Mouse (Mus musculus) embryo, embryonic 11.5 days (tissue): Measurements from ENCODE around the gene Mysm1.
A peak's percentile ranks its signal among the peaks of the same experiment; 100 is the strongest.

ENCODE experiments used
- DNase-seq: peaks from one replicate; pipeline ENCODE4 v3.0.0-alpha.2; 2012; ENCODE audit warnings: low read depth, low spot score

The Mysm1 gene

DNA sequence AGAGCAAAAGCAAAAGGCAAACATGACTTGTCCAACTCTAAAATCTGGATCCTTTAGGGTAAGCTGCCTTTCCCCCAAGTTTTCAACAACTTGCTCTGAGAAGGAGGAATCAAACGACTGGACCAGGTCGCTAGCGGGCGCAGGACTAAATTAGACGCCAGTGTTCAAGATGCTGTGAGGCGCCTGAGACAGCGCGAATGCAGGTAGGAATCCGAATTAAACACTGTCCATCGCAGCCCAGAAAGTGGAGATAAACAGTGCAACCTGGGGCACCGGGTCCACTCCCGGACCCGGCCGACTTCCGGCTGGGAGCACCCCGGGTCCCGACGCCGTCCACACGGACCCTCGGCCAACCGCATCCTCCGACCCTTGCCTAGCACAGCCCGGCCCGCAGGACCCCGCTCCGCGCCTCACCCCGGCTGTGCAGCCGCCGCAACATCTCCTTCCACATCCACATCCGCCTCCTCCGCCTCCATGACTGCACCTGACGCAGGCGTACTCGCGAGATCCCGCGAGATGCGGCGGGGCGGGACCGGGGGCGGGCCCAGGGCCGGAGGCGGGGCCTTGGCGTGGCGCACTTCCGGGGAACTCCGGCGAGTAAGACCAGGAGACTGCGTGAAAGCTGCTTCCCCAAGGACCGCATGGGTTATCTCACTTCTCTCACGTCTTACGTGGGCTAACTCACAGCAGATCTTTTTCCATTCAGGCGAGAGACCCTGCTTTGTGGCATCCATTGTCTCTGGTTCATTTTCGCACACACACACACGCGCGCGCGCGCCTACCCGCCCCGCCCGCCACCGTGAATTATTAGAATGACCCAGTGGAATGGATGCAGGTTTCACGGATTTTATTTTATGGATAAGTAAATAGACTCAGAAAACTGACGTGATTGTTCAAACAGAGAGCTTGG lies at the start of gene Mysm1:
Gene Mysm1 (minus strand): TSS at position 511 of the 910 bp plus-strand sequence.
- peak; percentile 92 for DNase-seq

DNA sequence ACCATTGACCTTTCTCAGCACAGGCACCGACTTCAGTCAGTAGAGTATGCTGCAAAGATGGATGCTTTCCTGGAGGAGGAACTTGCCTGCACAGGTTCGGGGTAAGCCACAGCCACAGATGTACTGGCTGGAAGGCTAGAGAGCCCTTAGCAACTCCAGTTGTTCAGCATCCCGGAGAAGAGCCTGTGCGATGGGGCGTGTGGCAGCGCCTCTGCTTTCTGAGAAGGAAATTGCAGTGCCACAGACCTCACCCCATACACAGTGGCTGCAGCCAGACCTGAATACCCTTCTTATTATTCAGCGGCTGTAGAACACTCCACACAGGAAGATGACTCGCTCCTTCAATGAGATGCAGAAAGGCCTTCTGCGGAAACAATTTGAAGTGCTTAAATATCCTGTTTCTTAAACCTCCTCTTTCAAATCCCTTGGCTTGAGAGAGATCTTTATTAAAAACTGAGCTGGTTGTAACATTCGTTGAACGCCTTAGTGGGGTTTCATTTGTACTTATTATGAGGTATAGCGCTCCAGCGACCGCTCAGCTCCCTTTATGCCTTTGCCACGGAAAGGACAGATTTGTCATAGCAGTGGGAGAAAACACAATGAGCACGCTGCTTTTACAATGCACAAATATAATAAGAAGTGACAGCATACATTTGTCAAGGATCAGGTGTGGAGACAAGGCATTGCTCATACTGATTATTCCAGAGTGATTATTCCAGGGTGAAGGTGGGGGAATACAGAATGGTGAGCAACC lies 47.1 kb upstream of the Mysm1 start:
- no peak for DNase-seq

DNA sequence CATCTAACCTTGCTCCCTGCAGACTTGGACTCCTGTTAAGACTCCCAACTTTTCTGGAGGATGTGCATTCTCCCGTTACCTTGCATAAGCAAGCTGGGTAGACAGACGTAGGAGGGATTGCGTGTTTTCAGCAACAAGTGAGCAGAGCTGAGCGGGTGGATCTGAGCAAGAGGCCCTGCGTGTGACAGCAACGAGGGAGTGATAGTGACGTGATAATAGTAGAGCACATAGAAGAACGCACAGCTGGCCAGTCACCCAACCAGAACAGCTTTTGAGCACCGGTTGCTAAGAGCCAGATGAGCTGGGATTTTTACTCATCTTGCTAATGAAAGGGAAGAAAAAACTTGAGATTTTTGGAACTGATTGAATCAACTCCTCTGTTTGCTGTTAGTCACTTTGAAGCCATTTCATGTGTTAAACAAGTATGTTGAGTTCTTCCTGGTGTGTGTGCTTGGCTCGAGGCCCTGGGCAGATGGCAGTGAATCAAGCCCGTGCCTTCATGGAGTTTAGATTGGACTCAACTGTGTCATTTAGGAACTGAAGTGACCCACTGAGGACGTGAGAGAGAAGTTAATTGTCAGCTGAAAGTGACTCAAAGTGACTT lies 44.6 kb upstream of the Mysm1 start:
- no peak for DNase-seq

DNA sequence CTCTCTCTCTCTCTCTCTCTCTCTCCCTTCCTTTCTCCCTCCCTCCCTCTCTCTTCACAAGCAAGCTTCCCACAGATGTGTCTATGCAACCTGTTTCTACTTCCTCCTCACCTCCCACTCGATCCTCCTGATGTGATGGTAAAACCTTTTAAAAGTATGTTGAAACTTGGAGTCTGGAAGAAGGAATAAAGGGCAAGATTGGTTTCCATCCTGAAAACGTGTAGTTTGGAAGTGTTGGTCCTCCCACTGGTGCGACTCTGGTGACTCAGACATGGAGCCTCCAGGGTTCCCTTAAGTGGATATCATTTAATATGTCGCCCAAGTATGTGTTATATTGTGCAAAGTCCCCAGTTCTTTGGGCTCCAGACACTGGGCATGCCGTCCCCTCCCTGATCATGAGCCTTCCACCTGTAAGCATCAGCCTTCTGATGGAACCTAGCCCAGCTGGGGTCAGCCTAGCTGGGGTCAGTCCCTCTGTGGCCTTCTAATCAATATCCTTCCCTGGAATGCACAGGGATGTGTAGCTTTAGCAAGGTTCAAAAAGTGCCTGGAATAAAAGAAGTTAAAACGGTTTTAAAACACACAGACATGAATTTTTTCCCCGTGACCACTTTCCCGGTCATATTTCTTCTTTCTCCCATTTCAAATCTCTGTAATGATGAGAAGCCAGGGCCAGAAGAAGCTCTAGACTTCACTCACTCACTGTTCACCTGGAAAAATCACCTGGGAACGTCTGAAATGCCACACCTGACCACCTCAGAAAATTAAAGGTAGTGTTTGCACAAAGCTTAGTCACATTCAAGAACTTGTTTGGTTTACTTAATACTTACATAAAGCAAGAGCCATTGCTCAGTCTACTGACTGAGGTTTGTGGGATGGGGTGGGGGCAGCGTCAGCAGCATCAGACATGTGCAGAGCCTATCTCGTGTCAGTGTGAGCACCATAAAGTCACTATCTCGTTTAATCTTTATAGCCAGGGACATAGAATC lies 43.0 kb upstream of the Mysm1 start:
- no peak for DNase-seq

DNA sequence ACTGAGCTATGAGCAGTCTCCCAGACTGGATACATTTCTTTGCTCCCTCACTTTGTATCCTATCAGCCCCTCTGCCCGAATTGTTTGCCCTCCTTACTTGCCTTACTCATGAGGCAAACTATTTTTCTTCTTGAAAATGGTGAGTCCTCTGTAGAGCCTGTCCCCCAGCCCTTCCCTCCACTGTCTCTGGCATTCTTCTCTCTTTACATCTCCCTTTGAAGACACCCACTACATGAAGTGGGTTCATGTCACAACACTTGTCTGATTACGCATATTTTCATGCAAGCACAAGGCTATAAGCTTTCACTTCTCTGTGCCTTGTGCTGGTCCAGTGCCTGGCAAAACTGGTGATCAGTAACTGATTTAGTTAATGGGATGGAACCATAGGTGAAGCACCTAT lies 41.3 kb upstream of the Mysm1 start:
- no peak for DNase-seq

DNA sequence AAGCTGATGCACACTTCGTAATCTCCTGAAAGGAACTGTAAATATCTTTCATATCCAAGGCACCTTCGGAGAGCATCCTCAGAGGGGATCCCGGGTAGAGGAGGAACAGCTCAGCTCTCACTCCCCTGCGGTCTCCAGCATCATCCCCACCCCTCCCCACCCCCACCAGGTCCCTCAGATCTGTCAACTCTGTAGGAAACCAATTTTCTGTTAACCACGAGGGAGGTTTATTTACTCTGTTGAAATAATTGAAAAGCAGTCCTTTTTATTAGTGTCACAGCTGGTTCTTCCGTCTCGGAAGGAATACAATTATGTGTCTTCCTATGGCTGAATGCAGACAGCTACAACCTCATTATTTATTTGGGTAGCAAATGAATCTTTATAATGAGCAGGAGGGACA lies 39.3 kb upstream of the Mysm1 start:
- no peak for DNase-seq

DNA sequence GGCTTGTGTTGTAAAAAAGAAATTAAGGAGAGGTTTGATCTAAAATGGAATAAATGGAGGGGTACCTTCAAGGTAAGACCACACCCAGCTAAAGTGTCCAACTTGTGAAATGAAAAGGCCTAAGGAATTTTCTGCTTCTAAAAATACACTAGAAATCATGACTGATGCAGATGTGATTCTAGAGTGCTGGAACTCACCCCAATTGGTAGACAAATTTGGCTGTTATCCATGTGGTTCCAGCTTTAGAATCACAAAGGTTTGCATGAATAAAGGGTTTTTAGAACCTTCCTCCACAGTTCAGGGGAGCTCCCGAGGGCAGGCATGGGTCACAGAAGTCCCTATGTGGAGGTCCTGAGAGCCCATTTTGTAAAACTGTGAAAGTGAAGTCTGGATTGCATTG lies 33.8 kb upstream of the Mysm1 start:
- no peak for DNase-seq

DNA sequence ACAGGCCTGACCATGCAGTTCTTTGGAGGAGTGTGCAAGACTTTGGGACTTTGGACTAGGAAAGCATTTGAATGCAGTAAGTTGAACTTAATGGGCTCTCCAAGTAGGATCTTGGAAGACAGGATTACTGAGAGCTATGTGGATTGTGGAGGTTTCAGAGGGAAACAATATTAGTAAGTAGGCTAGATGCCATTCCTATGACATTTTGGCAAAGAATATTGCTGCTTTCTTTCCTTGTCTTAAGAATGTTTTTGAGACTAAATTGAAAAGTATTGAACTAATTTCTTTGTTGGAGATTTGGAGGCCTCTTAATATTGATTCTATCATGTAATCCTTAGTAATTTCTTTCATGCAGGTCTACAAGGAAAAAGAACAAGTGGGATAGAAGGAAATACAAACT lies 33.4 kb upstream of the Mysm1 start:
- no peak for DNase-seq

DNA sequence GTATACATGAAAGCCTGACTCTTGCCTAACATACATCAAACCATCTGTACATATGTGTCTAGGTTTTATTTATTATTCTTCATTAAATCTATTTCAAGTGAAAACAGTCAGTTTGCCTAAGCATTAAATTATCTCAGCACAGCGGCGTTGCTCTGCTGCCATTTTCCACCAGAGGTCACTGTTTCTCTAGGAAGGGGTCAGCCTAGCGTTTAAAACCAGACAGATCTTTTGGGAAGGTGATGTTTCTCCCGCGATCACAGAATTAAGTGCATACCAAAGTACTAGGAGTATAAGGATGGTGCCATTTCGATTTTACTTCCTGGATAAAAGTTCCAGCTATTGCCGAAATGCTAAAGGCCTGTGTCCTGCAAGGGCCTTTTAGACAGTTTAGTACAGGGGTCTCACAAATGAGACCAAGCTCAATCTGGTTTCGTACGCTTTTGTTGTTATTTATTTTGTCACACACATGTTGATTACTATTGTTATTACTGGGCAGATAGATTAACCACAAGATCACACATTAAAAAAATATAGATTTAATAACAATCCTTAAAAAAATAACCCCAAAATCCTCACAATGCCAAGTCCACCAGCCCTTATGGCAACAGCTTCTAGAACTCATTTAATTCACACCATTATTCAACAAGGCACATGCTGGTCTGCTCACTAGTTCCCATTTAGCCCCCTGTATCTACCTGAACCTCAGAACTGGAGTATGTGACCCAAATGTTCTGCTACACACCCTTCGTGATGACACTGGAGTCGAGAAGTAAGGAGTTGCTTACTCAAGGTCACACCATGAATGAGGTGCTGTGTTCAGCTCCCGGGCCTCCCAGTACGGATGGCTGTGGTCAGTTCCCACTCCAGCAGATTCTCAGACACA lies 29.5 kb upstream of the Mysm1 start:
- peak; percentile 66 for DNase-seq

DNA sequence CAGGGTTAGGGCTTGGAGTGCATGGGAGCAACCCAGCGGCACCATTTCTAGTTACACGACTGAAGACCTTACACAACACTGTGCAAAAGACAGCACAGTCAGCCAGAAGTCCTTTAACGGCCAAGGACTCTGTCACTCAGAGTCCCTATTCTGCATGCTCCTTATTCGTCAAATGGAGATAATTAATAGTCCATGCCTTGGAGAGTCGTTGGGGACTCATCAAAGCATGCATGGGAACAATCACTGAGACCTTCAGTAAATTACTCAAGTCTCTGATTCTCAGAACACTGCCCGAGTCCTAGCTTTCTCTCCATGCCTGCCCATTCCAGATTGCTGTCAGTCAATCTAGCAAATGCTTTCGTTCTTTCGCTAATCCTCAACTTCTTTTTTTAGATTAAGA lies 28.9 kb upstream of the Mysm1 start:
- no peak for DNase-seq

DNA sequence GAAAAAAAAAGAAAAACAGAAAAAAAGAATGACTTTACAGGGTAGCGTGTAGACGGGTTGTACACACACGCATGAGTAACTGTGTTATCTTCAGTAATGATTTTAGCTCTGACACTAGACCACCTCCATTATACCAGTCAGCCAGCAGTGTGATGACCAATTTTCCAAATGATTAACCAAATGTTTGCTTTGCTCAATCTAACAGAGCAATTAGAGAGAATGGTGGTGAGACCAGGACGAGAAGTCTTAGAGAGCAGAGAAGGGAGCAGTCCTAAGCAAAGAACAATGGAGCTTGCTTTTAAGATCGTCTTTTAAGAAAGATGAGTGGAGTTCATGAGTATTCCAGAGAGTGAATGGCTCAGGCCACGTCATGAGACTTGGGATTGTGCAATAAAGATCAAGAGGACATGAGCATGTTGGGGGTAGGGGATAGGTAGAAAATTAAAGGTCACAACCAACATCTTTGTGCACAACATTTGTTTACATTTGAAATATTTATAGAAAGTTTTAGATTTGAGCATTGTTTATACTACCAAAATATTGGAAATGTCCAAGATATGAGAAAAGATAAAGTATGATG lies 26.4 kb upstream of the Mysm1 start:
- no peak for DNase-seq

DNA sequence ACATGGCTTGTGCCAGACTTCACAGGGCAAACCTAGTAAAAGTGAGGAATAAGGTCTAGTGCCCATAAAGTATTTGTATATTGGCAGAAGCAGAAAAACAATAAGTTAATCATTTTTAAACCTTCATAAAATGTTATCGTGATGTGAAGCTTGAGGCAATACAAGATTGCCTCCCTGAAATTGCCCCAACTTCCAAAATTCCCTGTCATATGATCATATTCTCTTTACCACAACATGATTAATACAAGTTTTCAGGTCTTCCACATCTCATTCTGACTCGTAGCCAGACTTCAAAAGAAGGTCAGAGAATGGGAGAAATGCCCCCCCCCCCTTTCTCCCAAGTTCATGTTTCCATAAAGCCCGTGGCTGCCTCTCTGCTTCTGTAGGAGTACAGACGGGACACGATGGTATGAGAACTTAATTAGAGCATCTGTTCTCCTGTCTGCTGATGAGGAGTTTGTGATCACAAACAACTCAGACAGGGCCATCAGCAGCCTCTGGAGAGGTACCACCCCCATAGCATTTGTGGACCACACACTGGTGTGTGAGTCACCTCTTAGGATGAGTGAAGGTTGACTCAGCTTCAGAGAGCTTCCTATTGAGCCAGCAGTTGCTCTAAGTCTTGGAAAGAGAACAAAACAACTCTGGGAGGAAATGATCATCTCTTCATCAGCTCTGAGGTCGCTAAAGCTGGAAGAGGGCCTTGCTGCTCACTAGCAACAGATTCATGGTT lies 22.3 kb upstream of the Mysm1 start:
- DNase-seq, result no peak

DNA sequence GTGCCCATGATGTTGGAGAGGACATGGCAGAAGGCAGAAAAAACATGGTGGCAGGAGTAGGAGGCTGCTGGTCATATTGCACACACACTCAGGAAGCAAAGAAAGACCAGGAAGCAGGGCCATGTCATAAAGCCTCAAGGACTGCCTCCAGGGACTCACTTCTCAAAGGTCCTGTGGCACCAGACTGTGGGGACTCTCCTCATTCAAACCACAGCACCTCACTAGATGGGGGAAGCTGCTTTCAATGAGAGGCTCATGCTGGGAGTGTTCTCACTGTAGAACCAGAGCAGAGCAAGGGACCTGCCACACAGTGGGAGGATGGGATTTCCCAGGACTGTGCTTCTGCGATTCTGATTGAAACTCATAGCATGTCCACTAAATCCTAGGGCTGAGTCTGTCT lies 21.2 kb upstream of the Mysm1 start:
- no peak for DNase-seq

DNA sequence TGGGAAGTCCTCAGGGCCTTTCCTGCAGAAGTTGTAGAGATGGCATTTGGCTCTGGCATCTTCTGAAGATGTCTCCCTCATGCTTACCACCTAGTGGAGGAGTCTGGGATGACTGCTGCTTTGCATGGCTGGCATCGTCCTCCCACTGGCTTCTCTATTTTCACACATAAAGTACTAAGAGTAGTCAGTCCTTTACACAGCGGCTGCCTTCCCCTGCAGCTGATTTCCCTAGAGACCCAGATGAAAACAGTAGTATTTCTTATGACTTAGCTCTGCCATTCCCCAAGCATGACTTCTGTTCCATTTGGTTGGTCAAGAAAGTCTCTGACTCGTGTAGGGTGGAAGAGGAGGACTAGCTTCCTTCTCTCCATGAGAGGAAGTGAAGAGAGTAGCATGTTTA lies 20.3 kb upstream of the Mysm1 start:
- no peak for DNase-seq

DNA sequence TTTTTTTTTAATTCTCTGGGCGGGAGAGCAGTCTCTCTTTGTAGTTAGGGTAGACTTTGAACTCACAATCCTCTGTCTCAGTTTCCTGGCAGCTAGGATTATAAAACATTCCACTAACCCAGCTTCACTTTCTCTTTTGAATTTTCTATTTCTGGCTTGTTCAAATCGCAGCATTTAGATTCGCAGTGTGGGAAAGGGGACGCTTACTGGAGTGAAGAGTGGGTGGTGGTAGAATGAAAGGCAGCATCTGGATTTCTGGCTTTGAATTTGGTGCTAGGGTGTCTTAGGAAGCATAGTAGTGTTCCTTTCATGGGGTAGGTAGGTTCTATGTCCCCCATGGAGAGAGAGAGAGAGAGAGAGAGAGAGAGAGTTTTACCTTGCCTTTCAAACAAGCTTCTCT lies 17.0 kb upstream of the Mysm1 start:
- DNase-seq, result no peak

DNA sequence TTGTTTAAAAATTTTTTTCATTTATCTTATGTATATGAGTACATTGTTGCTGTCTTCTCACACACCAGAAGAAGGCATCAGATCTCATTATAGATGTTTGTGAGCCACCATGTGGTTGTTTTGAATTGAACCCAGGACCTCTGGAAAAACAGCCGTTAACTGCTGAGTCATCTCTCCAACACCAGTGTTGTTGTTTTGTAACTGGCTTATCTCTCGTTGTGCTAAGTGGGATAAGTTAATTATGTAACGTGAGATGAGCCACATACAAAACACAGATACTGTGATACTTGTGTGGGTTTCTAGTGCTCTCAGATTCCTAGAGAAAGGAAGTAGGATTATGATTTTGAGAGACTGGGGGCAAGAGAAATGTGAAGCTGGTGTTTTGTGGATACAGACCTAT lies 11.3 kb upstream of the Mysm1 start:
- DNase-seq, result no peak

DNA sequence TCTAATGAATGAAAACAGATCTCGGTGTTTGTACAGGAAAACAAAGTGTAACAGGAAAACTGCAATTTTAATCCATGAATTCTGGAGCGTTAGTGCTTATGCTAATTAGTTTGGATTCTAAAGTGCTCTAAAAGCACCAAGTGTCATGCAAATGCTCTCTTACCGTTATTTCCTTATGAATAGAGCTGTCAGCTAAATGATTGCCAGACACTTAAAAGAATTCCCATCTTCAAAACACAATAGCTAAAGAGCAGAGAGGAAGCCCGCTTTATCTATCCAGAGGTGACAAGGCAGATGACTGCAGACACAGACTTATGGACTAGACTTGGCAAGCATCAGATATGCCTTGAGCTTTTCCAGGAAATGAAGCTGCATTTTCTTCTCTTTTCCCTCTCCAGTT lies 8.8 kb upstream of the Mysm1 start:
- DNase-seq, result no peak

DNA sequence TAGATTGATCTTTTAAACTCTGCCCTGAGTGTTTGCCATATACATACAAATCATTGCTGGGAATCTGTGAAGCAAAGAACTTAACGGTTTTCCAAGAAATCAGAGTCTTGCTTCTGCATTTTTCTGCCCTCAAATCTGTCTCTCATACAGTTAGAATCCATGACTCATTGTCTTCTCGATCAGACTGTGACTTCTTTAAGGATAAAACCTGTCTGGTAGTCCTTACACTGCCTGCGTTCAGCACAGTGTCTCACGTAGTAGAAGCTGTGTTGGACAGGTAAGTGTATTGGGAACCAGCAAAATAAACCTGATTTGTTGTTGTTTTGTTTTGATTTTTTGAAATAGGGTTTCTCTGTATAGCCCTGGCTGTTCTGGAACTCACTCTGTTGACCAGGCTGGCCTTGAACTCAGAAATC lies 608 bp upstream of the Mysm1 start:
- DNase-seq, result no peak

DNA sequence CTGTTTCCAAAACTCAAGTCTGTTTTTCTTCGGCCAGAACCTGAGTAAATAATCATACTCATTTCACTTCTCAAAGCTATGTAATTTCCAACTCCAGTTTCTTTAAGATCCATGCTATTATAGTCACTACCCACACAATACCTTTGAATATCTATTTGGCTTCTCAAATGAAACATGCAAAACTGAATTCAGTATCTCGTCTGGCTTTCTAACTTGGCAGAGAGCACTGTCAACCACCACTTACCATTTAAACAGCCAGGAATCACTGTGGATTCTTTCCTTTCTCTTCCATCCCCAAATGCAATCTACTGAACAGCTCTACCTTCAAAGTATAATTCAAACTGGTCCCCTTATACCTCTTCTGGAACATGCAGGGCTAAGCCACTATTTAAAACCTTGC lies 5.6 kb downstream of the Mysm1 start:
- no peak for DNase-seq
